Mouse (Mus musculus): ENCODE measurements around the gene B4galt4. TPM values are rescaled to one million over a fixed set of nuclear protein-coding genes. Genes with fewer than 3 reads are reported as not detected.
"Not testable (repeated sequence)": the region's sequence is repeated elsewhere in the genome, so short reads cannot be mapped to it uniquely, and the experiment has no call there.

The B4galt4 gene
- 10 to 100 TPM; 11.7 to 11.9 TPM for polyA plus RNA-seq (2017; shearing (Covaris generic))

DNA sequence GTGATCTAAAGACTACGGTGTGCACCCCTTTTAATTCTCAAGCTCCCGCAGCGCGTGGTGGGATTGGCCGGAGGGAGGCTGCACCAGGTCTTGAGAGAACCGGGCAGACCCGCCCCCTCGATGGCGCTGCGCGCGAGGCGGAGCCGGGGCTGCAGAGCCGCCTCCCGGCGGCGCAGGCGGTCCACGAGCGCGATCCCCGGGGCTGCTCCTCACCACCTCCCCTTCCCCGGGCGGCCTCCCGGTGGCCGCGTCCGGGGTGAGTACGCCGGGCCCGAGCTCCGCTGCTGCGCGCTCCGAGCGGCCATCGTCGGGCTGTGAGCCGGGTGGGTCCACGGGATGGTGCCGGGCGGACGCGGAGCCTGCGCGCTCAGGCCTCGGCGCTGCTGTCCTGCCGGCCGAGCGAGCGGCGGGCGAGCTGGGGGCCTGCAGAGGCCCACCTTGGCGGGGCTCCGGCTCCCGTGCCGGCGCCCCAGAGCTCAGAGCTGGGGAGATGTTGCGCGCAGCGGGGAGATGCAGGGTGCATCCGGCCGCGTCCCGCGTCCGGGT, at the start of gene B4galt4:
TSS of gene B4galt4 (plus strand) at position 152 of the 546 bp plus-strand sequence.
- ATAC-seq, result peak; percentile 67

DNA sequence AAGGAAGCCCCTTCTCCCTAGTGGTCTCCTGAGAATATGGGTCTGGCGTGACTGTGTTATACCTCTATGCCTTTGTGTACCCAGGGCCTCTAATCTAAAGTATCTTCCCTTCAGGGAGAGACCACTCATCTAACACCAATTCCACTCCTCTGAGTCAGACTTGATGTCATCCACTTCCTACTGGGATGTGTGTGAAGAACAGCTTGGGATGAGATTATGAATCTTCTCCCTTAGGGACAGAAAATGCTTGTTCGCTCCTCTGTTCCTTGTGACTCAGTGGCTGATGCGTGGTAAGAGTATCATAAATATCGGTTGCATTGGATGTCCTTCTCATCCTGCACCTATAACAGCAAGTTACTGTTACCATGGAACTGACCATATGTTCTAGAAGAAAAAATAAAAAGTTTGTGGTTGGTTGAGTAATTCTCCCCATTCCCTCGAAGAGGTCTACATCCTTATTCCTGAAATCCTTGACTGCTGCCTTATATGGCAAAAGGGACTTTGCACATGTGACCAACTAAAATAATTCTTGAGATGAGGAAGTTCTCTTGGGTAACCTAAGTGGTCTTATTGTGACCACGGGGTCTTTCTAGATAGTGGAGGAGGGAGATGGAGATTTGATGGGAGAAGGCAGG, 47.0 kb upstream of the B4galt4 start:
- ATAC-seq, result no peak

DNA sequence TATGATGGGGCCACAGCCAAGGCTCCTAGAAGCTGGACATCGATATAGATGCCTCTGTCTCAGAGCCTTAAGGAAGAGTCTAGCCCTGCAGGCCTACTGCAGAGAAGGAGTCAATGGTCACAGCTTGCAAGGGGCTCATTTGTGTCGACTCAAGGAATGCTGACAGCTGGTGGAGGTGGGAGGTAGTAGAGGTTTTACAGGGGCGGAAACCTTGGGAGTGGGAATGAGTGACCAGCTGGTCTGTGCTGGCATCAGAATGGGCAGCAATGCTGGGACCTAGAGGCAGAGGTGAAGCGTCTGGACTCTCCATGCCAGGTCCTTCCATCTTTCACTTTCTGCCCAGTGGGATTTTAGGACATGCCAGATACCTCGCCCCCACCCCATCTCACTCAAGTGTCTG, 46.5 kb upstream of the B4galt4 start:
- ATAC-seq, result no peak

DNA sequence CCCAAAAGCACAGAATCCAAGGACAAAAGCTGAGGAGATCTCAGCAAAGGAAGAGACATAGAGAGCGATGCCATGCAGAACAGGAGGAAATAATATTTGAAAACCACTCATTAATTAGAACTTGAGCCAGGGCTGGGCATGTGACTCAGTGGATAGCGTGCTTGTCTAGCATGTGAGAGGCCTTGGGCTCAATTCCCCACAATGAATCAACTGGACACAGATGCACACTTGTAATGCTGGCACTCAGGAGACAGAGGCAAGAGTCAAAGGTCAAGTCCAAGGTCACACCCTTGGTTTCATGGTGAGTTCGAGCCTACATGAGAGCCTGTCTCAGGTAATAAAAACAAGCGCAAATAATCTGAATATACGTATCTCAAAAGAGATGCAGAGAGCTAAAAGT, 44.5 kb upstream of the B4galt4 start:
- ATAC-seq, result no peak

DNA sequence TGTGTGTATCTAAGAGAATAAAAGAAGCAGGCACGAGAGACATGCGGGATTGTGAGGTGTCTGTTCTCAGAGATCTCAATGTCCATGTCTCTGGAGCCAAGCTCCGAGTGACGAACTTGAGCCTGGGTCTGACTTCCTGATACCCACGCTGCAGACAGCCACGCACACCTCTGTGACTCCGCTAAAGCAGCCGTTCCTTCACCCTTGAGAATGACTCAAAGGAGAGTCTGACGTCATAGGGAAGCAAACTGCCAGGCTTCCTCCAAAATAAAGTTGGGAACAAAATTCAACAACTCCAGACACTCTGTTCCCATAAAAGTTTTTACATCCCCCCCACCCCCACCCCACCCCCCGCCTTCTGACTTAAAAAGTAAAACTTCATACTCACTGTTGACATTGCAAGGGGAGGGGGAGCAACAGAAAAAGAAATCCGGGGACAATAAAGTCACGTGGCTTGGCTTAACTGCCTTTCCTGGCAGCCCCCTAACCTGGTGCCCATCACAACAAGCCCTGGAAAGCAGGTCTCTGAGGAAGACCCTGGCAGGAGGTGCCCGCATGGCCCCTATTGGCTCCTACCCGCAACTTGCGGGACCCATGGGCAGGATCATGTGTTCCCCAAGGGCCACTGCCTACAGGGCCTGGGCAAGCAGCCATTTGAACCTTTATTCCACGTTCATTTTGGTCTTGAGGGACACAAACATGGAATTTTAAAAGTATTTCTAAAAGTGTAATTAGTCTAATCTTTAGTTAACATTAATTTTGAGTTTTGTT, 41.5 kb upstream of the B4galt4 start:
- ATAC-seq, result no peak

DNA sequence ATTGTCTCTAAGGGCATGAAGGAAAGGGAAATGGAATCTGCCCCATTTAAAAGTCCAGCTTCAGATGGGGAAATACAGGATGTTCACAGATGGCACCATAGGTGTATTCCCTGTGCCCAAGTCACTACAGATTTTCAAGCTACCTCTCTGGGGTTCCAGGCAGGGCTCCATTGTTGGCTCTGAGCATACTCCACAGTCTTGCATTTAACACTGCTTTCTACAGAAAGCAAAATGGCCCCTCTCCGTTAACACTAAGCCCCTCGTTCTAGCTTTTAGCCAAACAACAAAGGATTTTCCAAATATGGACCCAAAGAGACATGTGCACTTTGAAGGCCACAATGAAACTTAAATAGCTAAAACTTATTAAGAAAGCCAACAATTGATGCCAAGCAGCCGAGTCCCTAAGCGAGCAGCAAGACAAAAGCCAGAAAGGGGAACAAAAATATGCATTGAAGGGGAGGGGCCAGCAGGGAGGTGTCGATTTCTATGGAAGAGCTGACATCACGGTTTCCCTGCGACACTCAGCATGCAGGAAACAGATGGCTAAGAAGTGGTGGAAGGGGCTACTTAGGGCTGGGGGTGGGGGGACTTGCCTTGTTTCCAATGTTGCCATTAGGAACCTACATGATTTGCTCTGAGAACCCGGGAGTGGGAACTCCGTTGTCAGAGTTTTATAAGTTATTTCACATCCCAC, 40.4 kb upstream of the B4galt4 start:
- no peak for ATAC-seq

DNA sequence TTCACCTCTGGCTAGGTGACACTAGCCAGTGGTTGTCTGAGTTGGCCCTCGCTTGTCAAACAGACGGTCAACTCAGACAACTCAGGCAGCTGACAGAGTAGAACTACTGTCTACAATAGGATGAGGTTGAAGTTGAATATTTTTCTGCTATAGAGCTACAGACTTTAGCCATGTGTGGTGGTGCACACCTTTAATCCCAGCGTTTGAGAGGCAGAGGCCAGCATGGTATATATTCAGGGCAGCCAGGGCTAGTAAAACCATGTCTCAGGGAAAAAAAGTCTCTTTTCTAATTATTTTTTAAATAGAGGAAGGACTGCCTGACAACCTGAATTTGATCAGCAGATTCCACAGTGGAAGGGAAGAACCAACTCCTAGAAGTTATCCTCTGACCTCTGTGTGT, 39.7 kb upstream of the B4galt4 start:
- ATAC-seq, result no peak

DNA sequence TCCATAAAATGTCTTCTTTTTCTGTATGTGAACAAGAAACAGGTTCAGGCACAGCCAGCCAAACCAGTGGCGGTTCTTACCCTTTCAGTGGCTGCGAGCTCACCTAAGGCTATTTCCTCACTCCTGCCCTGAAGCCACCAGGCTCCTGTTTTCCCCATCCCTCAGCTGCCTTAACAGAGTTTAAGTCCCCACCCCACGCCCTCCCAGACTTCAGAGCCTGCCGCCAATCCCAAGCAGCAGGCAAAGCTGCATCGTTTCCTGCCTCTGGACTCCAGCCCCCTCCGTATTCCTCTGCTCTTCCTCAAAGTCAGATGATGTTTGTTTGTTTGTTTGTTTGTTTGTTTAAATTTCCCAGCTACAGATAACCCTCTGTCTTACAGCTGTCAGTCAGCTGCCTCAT, 38.6 kb upstream of the B4galt4 start:
- no peak for ATAC-seq

DNA sequence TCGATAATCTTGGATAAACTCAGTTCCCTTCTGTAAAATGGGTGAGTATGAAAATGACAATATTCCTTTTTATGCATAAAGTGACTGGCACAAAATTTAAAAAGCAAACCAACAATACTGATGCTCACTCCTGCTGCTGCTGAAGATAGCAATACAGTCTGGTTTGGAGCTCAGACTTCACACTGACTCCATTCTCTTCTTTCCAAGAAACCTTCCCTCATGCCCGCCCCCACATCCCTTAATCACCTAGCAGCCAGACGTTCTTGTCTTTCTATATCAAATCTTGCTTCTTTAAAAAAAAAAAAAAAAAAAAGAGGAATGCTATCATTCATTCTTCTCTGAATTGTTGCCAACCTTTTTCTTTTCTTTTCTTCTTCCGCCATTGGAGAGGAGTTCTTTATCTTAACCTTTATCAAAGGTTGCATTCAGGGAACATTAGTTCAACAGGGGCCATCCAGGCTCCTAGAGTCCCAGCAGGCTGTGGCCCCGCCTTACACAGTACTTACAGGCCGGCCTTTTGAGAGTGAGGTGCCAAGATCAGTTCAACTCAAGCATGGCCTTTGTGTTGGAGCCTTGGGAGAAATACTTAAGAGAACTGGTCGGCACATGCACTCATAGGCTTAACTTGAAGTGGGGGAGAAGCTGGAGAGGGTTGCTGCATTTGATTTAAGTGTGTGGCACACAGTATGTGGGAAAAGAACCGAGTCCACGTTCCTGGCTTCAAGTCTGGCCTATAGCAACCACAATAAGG, 36.4 kb upstream of the B4galt4 start:
- ATAC-seq, result no peak

DNA sequence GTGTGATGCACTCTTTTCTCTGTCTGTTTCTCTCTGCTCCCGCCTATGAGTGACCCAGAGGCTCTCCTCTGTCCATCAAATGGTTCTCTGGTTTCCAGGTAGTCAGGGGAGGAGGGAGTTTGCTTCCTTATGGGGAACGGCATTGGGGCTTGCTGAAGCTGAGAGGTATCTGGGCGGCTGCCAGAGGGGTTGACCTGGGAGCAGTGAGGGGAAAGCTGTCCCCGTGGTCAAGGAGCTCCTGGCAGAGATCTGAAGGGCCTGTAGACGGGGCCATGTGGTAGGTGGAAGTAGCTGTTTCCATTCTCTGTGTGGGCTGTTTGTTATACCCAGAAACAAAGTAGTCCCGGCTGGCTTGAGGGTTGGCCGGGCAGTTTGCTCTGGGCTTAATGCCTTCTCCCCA, 35.3 kb upstream of the B4galt4 start:
- no peak for ATAC-seq

DNA sequence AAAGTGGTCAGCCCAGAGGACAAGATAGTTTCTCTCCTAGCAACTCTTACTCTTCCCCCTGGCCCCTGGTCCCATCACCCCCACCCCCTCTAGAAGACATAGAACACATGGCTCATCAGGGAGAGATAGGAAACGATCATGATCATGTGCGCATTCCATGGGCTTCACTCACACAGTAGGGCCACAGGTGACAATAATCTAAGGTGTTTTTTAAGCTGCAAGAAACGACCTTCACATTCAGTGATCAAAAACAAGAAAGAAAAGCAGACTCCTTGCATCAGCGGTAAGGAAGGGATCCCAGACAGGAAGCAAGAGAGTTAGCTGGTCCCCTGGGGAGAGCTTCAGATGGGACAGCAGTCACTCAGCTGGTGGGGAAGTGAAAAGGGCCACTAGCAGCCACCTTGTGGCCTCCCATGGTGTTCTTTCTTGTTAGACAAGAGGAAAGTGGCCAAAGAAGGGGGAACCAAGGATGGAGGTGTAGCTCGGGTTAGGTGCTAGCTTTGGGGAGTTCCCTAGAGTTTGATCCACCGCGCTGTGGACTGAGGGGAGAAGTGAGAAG, 33.0 kb upstream of the B4galt4 start:
- ATAC-seq, result no peak

DNA sequence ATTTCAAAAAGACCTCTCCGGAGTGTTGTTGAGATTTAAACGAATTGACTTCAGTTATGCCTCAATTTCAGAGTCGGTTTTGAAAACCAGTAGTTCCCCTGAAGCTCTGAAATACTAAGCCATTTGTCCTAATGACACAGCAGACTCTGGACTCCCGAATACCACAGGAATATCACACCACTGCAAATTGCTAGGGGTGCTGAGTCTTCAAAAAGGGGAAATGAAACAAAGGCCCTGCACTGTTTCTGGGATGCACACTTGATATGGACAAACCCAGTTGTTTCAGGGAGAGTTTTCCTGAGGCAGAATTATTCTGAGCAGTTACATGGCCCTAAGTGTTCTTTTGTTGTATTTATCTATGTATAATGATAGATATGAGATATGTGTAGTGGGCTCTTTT, 30.8 kb upstream of the B4galt4 start:
- ATAC-seq, result no peak

DNA sequence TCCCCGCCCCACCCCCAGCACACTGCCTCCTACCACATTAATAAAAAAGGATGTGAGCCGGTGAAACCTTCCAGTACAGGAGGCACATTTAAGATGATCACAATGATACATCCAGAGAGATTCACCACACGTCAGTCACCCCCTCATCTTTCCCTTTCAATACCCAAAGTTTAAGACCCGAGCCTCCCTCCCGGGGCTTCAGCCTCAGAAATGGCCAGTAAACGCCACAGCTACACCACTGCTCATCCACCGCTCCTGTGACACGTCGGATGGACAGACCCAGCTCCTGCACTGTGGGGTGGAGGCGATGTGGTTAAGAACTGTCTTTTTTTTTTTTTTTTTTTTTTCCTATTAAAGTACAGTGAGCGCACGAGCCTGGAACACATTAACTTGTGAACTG, 30.0 kb upstream of the B4galt4 start:
- peak; percentile 27 for ATAC-seq

DNA sequence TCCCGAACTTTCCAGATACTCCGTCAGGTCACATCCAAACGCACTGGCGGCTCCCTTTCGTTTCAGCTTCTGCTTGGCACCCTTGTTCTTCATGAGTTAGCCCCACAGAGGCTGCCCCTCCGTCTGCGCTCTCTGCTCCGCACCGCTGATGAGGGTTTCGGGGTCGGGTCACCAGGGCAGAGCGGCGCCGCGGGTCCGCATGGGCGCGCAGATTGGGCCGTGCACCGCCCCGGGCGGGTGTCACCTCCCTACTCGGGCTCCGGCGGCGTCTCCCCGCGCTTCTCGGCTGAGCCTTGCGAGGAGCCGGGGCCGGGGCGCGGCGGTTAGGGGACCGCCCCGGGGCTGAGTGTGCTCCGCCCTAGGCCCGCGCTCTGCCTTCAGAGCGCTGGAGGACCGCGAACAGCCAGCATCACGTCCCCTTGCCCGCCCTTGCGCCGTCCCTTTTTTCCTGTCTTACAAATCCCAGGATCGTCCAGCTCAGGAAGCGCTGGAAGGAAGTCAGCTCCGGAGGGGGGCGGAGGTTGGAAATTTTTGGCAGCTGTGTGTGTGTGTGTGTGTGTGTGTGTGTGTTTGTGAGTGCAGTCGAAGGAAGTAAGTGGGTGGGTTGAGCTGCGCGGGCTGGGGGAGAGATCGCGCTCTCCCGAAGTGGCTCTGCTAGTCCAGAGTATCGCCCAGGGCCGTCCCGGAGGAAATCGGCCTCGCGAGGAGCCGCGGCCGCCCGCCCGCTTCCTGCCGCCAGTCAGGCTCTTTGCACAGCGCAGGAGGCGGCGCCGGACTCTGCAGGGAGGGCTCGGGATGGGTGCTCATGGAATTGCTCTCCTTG, 29.3 kb upstream of the B4galt4 start, which contains the start of gene Arhgap31:
TSS of gene Arhgap31 (minus strand) at position 694 of the 823 bp plus-strand sequence.
- ATAC-seq, result peak; percentile 85

DNA sequence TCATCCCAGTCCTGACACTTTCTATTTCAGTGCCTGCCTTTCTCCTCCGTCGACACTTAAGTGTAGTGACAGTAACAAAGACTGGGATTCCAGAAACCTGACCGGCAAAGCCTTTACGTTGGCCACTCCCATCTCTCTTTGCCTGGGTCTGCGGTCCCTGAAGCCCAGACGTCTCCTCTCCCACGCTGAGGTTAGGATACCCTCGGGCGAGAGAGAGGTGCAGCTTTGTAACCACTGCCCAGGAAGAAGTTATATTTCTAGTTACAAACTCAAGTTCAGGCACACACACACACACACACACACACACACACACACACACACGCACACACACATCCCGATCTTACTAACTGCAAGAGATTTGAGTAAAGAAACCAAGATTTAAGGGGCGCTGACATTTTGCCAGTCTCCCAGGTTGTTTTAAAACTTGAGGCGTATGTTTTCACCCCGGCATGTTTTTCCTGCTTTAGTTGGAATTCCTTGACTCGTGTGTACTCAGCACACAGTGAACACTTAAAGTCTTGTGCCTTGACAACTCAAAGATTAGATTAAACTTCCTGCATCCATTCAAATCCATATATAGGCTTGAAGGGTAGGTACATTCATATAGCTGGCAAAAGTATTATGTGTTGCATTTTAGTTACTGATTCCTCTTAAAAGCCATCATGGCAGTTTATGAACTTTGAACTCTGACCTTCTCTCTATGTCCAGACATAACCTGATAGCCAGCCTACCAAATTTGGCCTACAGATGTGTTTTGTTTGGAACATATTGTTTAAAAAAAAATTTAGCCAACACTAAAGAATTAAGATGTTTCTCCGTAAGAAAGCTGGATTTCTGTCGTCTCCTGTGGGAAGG, 28.4 kb upstream of the B4galt4 start:
- peak; percentile 24 for ATAC-seq

DNA sequence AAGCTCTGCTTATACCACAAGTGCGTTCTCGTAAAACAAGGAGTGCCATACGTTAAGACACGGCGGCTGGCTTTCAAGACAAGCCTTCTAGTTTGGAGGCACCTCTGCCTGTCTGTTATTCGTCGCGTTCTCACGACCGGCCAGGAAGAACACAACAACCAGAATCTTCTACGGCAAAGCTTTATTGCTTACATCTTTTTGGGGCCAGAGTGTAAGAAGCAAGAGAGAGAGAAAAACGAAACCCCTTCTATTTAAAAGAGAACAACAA, 27.9 kb upstream of the B4galt4 start:
- ATAC-seq, result not testable (repeated sequence)

DNA sequence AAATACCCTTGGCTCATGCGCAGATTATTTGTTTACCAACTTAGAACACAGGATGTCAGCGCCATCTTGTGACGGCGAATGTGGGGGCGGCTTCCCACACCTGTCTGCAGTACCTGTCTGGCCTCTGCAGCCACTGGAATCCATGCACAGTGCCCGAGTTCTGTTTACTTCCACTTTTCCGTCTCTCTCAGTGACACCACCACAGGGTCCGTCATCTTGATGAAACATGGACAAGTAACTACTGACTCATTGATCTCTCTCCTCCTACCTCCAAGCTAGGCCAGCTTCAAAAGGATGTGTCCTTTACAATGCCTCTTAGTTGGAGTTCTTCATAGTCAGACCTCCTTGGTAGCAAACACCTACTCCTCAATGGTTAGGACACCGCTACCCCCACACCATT, 20.7 kb upstream of the B4galt4 start:
- ATAC-seq, result no peak

DNA sequence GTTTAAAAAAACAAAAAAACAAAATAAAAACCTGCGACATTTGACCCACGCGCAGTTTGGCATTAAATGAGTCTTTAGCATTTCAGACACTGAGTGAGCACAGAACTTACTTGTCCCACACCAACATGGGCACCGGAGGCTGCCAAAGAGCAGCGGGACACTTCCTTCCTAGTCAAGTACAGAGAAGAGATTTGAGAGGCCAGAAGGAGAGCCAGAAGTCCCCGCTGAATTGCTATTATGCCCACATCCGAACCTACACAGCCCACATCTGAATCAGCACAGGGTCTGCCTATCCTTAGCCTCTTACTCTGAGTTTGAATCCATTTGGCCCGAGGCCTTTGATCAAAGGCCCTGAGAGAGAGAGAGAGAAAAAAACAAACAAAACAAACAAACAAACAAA, 17.8 kb upstream of the B4galt4 start:
- no peak for ATAC-seq

DNA sequence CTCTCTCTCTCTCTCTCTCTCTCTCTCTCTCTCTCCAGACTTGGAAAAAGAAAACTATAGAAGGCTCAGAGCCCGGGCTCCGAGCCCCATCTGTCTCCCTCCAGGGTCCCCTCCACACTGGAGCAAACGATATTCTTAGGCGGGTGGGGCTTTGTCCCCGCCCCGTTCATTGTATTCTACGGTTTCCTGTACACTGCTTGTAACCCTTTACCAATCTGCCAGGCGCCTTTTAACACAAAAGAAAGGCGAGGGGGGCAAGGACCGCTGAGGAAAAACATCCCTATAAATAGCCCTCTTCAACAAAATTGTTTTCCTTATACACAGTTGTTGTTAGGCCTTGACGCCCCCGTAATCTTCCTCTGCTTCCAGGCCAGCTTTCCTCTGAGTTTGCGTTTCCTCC, 17.1 kb upstream of the B4galt4 start:
- no peak for ATAC-seq

DNA sequence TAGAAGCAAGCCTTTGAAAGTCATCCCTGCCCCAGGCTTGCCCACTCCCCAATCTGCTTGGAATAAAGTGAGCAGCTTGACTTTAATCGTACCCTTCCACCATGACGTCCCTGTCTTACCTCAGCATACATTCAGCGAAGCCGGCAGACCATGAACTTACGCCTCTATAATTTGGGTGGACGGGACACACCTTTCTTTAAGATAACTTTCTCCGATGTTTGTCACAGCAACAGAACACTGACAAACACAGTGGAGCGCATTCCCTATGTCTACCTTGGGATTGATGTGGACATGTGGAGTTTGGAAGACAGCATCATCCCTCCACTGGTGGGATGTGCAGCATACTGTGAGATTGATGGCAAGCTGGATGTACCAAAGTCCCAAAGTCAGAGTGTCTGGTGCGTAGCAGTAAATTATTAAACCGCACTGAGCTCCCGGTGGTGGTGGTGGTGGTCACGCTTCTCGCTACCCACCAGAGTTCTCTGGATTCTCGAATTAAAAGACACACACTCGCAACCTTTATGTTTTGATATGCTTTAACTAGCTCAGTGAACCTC, 13.4 kb upstream of the B4galt4 start:
- no peak for ATAC-seq
